Mouse (Mus musculus) kidney, postnatal 10 days (tissue): Measurements from ENCODE around the gene Smoc1.
A peak's percentile ranks its signal among the peaks of the same experiment; 100 is the strongest.

ENCODE experiments used
- DNase-seq: peaks from one replicate; pipeline ENCODE4 v3.0.0; 2021; ENCODE audit warnings: mixed read lengths

Gene Smoc1

GRCm38 (mm10) chr12:81138217-81138616 is 111.6 kb downstream of the Smoc1 start:
- no peak for DNase-seq

GRCm38 (mm10) chr12:81139463-81139862 is 112.9 kb downstream of the Smoc1 start:
- DNase-seq = no peak

GRCm38 (mm10) chr12:81140594-81141328 is 114.2 kb downstream of the Smoc1 start:
- DNase-seq = no peak

GRCm38 (mm10) chr12:81141329-81141711 is 114.7 kb downstream of the Smoc1 start:
- no peak for DNase-seq

- DNase-seq = no peak
Observed at GRCm38 (mm10) chr12:81142231-81142630, 115.6 kb downstream of the Smoc1 start.

- DNase-seq = no peak
Observed at GRCm38 (mm10) chr12:81144201-81144600, 117.6 kb downstream of the Smoc1 start.

- no peak for DNase-seq
Observed at GRCm38 (mm10) chr12:81146417-81147180, 120.0 kb downstream of the Smoc1 start.

- DNase-seq = no peak
Observed at GRCm38 (mm10) chr12:81147956-81148355, 121.3 kb downstream of the Smoc1 start.

GRCm38 (mm10) chr12:81150917-81151316 is 124.3 kb downstream of the Smoc1 start:
- DNase-seq = no peak

- DNase-seq = no peak
Observed at GRCm38 (mm10) chr12:81152082-81152481, 125.5 kb downstream of the Smoc1 start.

GRCm38 (mm10) chr12:81155675-81156074 is 129.1 kb downstream of the Smoc1 start:
- DNase-seq = no peak

GRCm38 (mm10) chr12:81156841-81157240 is 130.2 kb downstream of the Smoc1 start:
- DNase-seq = no peak

- DNase-seq = no peak
Observed at GRCm38 (mm10) chr12:81159947-81160346, 133.3 kb downstream of the Smoc1 start.

- DNase-seq = no peak
Observed at GRCm38 (mm10) chr12:81160425-81160824, 133.8 kb downstream of the Smoc1 start.

- DNase-seq = peak; percentile 24
Observed at GRCm38 (mm10) chr12:81160831-81161230, 134.2 kb downstream of the Smoc1 start.

GRCm38 (mm10) chr12:81161282-81161681 is 134.7 kb downstream of the Smoc1 start:
- DNase-seq = no peak

GRCm38 (mm10) chr12:81163131-81163530 is 136.5 kb downstream of the Smoc1 start:
- no peak for DNase-seq

GRCm38 (mm10) chr12:81163566-81163965 is 137.0 kb downstream of the Smoc1 start:
- no peak for DNase-seq

GRCm38 (mm10) chr12:81166092-81166491 is 139.5 kb downstream of the Smoc1 start:
- no peak for DNase-seq

GRCm38 (mm10) chr12:81166615-81167014 is 140.0 kb downstream of the Smoc1 start:
- DNase-seq = no peak

GRCm38 (mm10) chr12:81167142-81167541 is 140.5 kb downstream of the Smoc1 start:
- no peak for DNase-seq

- DNase-seq = no peak
Observed at GRCm38 (mm10) chr12:81168031-81168430, 141.4 kb downstream of the Smoc1 start.

- no peak for DNase-seq
Observed at GRCm38 (mm10) chr12:81168494-81168893, 141.9 kb downstream of the Smoc1 start.

- no peak for DNase-seq
Observed at GRCm38 (mm10) chr12:81170076-81170475, 143.5 kb downstream of the Smoc1 start.
